Mouse (Mus musculus) NIH3T3 (cell line): ENCODE data around the gene Mon2.
A peak's percentile ranks its signal among the peaks of the same experiment; 100 is the strongest.
"Not testable (repeated sequence)": the region's sequence is repeated elsewhere in the genome, so short reads cannot be mapped to it uniquely, and the experiment has no call there.

ENCODE experiments used
- DNase-seq: peaks from one replicate; pipeline ENCODE4 v3.0.0-alpha.2; 2012; ENCODE audit warnings: low read depth

The Mon2 gene

DNA sequence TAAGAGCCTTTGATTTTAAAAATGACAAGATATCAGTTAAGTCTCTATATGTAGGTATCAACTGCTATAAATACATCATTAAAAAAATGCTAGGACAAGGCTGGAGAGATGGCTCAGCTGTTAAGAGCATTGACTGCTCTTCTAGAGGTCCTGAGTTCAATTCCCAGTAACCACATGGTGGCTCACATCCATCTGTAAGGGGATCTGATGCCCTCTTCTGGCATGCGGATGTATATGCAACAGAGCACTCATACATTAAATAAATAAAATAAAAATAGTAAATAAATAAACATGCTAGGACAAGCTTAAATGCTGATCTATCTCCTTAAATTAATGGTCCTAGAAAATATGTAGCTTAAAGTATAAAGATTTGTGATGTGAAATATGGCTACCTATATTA lies 19.2 kb downstream of the Mon2 start:
- DNase-seq = peak; percentile 30

DNA sequence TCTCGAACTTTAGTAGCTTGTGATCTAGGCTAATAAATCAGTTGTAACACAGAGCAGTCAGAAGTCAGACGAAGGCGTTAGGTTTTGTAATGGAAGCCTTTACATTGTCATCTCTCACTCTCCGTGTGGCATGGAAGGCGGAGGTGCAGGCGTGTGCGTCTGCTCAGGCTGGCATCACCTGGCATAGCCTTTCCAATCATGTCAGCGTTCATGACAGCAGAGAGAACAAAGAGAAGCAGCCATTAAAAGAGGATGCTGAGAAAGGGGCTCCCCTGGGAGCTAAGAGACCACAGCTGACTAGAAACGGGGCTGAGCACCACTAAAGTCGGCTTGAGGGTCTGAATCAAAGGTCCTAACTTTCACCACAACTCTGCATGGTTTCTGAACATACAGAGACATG lies 19.8 kb downstream of the Mon2 start:
- DNase-seq = no peak

DNA sequence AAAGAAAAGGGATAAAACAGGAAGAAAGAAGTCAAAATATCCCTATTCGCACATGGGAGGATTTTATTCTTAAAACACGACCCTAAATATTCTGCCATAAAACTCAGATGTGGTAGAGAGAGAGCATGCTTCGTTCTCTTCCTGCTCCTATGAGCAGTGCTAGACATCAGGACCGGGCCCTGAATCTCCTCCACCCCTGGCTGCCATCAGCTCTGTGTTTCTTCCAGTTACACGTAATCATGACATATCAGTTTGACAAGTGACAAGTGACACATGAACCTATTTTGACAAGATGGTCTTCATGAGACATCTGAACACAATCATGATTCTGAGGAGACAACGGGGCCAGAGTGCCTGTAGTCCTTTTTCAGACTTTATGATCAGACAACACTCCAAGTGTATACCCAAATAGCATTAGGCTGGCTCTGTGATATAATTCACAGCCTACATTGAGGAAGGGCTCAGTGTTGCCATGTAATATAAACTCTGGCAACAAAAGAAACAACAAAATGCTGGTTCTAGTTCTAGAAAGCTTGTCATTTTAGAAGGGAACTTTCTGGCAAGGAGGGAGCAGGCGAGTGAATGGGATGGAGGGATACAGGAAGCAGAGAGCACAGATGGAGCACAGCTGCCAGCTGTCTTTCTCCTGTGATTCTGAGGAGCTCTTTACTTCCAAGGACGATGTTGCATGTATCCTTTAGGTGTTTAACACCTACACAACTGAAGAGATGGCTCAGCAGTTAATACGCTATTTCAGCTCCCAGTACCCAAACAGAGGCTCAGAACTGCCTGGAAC lies 20.9 kb downstream of the Mon2 start:
- no peak for DNase-seq

DNA sequence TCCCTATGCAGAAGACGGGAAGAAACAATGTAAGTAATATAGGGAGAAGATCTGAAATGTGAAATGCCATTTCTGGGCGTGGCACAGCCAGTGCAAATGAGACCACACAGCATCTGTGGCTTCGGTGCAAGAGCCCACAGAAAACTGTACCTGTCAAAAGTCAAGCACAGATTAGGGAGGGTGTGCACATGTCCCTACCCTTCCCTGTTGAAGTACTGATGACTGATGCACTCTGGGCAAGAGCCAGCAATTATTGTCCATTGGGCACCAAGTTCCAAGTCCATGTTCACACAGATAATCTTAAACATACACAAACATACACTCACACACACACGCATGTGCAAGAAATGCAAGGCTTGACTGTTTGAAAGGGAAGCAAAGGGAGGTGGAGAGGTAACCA lies 22.7 kb downstream of the Mon2 start:
- DNase-seq = no peak

DNA sequence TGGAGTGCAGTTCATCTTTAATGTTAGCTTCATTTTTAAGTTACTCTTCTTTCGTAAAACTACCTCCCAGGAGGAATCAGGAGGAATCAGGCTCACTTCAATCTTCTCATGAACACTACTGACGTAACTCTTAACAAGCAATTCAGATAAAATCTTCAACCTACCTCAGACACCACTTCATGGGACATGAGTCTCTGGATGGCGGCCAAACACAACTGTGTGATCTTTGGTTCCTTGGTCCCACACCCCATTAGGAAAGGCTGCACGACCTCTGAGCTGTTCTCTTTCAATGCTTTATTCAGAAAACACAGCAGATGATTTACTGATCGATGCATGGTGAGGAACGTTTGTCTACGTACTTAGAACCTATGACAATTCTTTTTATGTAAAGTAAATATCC lies 24.3 kb downstream of the Mon2 start:
- DNase-seq = no peak

DNA sequence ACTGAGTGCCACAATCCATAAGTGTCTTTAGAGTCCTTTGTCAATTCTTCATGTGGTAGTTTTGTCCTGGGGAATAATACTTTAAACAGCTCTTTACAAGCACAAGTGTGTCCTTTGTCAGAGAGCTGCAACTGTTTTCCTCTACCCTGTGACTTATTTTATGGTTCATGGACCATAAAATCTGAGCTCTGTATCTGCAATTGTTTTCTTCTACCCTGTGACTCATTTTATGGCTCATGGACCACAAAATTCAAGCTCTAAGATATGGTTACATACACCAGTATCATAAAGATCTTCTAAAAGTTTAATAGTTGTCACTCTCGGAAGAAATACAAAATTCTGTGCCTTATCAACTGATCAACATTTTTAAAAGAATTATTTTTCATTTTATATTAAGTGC lies 27.6 kb downstream of the Mon2 start:
- DNase-seq = no peak

DNA sequence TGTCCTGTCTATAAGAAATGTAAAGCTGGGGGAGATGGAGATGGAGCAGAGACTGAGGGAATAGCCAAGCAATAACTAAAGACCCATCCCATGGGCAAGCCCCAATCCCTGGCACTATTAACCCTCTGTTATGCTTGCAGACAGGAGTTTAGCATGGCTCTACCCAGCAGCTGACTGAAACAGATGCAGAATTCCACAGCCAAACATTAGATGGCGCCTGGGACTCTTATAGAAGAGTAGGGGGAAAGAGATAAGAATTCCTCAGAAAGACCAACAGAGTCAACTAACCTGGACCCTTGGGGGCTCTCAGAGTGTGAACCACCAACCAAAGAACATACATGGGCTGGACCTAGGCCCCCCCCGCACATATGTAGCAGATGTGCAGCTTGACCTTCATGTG lies 36.4 kb downstream of the Mon2 start:
- DNase-seq = no peak

DNA sequence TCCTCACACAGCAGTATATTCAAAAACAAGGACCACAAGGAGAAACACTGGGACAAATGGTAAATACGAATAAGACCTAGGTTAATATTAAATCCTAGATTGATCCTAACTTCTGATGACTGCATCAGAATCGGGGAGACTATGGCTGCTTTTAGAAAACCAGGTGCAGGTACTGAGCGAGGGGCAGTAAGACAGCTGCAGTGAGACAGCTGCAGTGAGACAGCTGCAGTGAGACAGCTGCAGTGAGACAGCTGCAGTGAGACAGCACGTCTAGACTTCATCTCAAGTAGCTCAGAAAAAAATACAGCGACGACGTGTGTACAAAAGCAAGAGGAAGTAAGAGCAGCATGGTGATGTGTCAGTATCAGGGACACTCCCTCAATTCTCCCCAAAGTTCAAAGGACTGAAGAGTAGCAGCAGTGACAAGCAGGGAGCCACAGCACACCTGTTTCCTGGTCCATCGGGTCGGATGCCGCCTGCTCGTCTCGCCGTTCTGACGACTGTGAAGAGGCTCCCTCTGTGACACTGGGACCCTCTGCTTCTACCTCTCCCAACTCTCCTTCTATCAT lies 44.1 kb downstream of the Mon2 start:
- DNase-seq = no peak

DNA sequence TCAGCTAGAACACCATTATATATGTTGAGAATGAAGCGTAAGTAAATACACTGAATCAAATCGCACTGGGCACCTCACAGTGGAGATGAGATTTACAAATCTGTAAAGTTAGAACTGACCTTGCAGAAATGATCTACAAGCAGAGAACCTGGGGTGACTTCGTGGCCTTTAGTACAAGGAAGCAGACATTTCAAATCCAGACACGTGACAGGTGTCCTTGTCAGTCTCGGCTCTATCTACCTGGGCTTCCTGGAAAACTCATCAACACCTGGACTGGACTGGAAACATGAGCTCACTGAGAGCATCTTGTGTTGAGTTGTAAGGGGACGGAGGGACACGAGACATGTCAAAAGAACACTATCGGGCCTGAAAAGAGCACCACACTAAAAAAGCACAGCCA lies 44.9 kb downstream of the Mon2 start:
- no peak for DNase-seq

DNA sequence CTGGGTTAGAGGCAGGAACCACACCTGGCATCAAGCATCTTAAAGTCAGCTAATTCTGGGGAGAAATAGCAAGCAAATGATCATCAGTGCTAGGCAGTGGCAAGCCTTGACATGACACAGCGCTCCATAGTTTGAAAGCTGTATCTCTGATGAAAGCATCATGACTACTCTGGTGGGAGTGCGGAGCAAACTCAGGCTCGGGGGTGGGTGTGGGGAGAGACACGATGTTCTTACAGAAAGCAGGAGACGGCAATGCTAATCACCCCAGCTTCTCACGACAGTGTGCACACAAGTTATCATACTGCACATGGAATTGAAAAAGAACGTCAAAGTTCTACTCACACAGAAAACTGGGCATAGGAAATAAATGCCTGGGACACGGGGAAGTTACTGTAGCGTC lies 45.7 kb downstream of the Mon2 start:
- DNase-seq = no peak

DNA sequence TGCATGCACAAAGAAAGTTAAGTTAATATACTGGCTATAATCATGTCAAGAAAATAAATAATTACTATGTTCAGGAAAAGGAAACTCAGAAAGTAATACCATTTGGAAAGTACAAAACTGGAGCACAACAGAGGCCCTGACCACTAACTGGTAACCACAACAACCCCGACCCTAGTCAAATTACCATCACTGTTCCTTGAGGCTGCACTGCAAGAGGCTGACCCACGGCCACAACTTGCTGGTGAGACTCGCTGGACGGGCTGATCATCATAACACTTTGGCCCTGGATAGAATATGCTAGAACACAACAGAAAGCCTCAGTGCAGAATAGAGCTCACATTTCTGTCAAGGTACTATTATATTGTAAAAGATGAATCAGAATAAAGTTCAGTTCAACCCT lies 47.4 kb downstream of the Mon2 start:
- DNase-seq = no peak

DNA sequence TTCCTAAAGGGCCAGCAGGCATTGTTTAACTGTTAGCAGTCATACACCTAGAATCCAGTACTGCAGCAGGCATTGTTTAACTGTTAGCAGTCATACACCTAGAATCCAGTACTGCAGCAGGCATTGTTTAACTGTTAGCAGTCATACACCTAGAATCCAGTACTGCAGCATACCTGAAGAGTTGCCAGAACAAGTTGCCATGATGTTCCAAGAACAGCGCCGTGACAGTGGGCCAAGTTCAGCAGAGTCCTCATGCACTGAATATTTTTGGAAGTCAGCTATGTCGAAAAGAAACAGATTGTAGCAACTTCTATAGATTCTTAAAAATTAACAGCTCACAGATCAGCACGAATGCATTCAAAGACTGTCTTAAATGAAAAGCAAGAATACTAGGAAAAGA lies 49.6 kb downstream of the Mon2 start:
- not testable (repeated sequence) for DNase-seq

DNA sequence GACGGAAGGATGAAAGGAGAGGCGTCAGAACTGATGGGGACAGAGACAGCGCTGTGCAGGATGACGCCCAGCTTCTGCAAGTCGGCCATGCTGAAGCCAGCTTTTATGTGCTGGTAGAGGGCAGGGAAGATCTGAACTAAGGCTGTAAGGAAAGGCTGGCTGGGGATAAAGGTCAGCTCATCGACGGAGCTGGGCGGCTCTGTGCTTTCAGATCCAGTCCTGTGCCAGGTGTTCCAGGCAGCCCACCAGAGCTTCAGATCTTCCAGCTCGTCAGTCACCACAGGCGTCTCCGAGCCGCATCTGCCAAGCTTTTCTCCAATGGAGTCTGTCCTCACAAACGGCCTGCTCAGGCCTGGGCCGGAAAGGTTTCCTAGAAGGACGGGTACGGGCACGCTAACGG lies 62.9 kb downstream of the Mon2 start:
- DNase-seq = no peak

DNA sequence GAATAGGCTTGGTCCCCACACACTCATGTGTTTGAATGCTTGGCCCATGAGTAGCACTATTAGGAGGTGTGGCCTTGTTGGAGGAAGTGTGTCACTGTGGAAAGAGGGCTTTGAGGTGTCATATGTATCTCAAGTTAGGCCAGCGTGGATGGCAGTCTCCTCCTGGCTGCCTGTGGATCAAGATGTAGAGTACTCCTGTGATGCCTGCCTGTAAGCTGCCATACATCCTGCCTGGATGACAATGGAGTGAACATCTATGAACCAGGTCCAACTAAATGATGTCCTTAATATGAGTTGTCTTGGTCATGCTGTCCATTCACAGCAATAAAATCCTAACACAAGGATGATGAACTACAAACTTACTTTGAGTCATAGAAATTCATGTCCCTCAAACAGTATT lies 64.9 kb downstream of the Mon2 start:
- DNase-seq = peak; percentile 31

DNA sequence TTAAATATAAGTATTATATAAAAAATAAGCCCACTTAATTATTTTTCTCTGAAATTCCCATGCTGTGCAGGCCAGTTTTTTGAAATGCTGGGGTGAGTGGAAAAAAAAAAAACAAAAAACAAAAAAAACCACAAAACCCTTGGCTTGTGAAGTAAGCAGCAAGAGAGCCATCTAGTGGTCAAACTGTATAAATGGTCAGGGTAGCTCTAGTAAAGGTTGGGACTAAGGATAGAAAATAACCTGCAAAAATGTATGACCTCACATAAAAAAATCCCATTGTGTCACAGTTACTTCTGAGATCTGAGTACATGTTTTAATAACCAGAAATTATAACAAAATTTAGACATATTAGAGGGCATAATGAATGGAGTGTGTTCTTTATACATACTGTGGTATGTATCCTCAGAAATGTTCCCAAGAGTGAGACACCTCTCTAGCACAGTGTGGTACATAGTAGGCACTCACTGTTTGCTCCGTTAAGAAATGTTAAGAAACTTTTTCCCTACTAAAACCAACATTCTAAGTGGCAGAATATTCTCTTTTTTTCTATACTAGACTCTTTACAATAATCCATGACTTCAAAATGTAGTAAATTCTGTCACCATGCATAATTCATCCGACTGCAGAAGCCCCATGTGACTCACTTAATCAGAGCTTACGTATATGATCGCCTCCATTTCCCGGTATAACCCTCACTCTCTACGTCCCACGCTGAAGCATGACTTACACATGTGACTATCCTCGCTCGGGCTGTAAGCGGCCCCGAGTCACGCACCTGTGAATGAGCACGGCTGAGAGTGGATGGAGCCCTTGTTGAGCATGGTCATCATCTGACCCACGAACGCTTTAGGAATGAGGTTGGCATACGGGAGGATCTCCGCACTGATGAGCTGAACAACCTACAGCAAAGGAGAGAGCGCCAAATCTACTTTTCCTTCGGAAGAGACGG lies 70.8 kb downstream of the Mon2 start:
- peak; percentile 84 for DNase-seq

DNA sequence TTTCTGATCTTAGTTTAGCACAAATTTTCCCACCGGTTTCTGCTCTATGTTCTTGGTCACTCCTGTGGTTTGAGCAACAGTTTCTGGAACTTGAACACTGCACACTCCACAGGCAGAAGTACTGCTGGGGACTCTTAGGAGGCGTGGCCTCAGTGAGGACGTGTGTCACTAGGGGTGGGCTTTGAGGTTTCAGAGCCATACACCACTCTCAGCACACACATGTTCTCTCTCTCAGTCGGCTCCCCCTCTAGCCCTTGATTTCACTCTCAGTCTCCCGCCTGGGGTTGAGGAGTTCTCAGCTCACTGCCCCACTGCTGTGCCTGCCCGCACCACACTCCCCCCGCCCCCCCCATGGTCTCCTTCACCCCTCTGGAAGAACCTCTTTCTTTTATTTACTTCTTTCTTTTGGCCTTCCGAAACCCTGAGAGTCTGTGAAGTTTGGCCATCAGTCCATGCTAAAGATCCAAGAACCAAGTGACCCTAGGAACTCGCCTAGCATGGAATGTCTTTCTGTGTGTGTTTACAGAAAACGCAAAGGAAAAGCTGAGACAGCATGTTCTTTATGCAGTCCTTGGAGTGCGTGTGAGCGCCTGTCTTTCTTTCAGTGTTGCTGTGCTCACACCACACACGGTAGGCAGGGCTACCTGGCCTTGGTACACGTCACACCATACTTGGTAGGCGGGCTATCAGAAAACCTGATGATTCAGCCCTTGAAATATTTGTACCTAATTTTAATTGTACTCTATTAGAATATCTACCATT lies 71.6 kb downstream of the Mon2 start:
- DNase-seq = peak; percentile 9

DNA sequence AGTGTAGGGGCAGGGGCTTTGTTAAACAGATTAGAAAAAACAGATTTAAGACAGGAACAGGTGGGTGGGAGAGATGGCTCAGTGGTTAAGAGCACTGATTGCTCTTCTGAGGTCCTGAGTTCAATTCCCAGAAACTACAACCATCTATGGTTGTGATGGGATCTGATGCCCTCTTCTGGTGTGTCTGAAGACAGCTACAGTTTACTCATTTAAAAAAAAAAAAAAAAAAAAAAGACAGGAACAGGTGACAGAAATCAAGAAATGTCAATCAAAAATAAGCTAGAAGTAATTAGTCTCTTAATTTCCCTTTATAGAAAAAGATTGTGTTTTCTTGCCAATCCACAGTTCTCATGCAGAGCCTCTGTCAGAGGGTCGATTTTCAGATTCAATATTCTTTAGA lies 74.3 kb downstream of the Mon2 start:
- no peak for DNase-seq

DNA sequence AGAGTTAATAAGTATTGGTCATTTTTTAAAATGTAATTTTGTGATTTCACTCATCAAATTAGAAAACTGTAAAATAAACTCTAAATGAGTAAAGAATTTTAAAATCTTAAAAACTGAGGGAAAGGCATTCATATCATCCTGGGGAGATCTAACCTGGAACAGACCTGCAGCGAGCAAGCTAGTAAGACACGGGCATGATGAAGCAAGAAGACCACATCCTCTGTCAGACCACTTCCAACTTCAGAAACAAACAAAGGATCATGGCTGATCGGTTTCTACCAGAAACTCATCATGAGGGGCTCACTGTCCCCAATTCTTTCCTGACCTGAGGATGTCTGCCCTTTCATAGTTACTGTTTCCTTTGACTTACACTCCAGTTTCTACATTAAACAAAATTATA lies 74.9 kb downstream of the Mon2 start:
- no peak for DNase-seq

DNA sequence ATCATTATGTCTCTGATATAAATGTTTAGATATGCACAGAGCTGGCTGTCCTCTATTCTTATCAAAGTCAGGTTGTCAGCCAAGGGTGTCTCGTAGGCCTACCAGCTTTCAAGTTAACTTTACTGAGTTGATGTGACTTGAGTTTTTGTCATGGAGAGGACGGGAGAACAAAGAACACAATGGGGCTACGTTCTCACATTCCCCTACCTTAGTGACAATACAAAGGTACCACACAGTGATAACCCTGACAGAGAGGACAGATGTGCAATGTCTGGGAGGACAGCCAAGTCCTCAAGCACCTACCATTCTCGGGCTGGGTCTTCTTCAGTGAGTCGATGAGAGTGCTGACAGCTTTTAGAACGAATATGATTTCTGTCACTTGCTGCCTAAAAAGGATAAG lies 76.9 kb downstream of the Mon2 start:
- no peak for DNase-seq

DNA sequence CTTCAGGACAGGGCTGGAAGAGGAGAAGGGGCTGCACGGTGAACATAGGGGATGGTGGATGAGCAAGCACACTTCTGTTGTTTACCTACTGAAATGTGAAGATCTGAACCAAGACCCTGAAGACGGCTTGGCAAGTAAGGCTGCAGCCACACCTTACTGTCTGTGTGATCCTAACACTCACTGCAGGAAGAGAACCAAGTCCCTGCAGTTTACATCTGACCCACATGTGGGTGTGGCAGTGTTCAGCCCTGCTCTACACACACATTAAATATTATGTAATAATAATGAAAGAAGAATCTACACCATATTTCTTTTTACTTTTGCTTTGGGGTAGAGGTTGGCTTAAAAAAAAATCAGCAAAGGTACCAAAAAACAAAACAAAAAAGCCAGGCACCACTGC lies 78.5 kb downstream of the Mon2 start:
- no peak for DNase-seq

DNA sequence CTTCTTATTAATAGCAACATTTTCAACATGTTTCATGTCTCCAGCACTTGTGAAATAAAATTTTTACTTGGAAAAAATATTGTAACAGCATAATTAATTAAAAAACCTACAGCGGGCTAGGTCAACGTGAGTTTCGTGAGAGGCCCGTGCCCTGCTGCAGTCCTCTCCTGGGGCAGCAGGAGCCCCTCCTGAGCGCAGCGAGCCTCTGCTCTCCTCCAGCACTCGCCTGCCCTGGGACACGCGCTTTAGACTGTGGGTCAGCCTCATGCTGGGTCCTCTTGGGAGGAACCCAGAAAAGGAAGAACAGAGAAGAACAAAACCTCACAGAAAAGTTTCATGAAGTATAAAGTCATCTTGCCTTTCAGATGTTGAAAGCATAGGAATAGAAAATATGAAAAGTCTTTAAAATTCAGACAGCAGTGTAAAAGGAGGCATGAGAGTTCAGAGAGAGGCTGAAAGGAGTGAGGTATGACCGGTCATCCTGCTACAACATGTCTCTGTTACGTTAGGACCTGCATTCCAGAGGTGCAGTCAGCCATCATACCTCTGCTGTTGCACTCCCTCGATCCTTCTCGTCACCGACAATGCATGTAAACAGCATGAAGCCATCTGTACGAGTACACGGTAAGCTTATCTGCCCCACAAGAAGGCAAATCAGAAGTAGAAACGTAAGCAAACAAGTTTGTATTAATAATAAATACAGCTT lies 81.8 kb downstream of the Mon2 start:
- DNase-seq = no peak

DNA sequence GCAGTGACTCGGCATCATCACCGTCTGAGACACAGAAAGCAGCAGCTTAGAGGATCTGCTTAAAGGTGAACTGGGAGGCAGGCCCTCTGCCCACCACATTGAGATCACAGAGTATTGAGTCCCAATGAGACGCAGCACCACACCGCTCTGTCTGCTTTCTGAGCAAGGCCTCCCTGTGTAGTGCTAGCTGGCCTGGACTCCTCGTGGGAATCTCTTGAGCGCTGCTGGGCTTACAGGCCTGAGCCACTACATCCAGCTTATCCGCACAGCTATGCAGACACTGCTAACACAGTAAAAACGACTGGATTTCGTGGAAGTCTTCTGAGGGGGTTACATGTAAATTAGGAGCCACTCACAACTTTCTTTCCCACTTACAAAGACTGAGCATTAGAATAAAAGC lies 84.7 kb downstream of the Mon2 start:
- no peak for DNase-seq
